Mouse (Mus musculus) heart, embryonic 13.5 days (tissue): ENCODE results near the gene Fgfr2. TPM values are rescaled to one million over a fixed set of nuclear protein-coding genes. Genes with fewer than 3 reads are reported as not detected.
"Not testable (repeated sequence)": the region's sequence is repeated elsewhere in the genome, so short reads cannot be mapped to it uniquely, and the experiment has no call there.

Experiments
- ATAC-seq: fragments of 200-750 bp; cut with Nextera tagmentation; 2 replicates; pipeline ENCODE4 v1.8.0; 2017; ENCODE audit warnings: moderate TSS enrichment; ENCODE audit not compliant: insufficient number of reproducible peaks, low FRiP score, low TSS enrichment; ENCODE audit errors: extremely low read depth
- H3K27ac ChIP-seq: fragments of 300-500 bp; sonication (generic); replicated peaks from 2 replicates; pipeline ENCODE4 v1.5.1; 2015; ENCODE audit warnings: moderate library complexity, mild to moderate bottlenecking, inconsistent platforms
- H3K27me3 ChIP-seq: fragments of 300-500 bp; sonication (generic); replicated peaks from 2 replicates; pipeline ENCODE4 v1.6.1; 2015; ENCODE audit warnings: mild to moderate bottlenecking, inconsistent platforms
- H3K36me3 ChIP-seq: fragments of 300-500 bp; sonication (generic); 2 replicates; pipeline ENCODE4 v1.6.1; 2015; ENCODE audit warnings: mild to moderate bottlenecking, inconsistent platforms
- H3K4me1 ChIP-seq: fragments of 300-500 bp; sonication (generic); 2 replicates; pipeline ENCODE4 v1.6.1; 2015; ENCODE audit warnings: inconsistent platforms
- H3K4me2 ChIP-seq: fragments of 300-500 bp; sonication (generic); 2 replicates; pipeline ENCODE4 v1.6.1; 2015; ENCODE audit warnings: inconsistent platforms, mild to moderate bottlenecking, moderate library complexity
- H3K4me3 ChIP-seq: fragments of 300-500 bp; sonication (generic); 2 replicates; pipeline ENCODE4 v1.5.1; 2015; ENCODE audit warnings: moderate library complexity, mild to moderate bottlenecking, inconsistent platforms
- H3K9ac ChIP-seq: fragments of 300-500 bp; sonication (generic); 2 replicates; pipeline ENCODE4 v1.6.1; 2015; ENCODE audit warnings: inconsistent platforms, mild to moderate bottlenecking, moderate library complexity
- H3K9me3 ChIP-seq: fragments of 300-500 bp; sonication (generic); 2 replicates; pipeline ENCODE4 v1.6.1; 2016; ENCODE audit warnings: inconsistent platforms
- WGBS: fragments of 180-500 bp; shearing (Covaris S2); methylation state at CpG from one replicate; pipeline ENCODE4 v1.1.7; 2015; ENCODE audit warnings: mixed read lengths; 5-methylcytosine and 5-hydroxymethylcytosine counted together
- polyA plus RNA-seq: library from polyadenylated mRNA; unstranded; fragments of >200 nt; fragmentation: Nextera tagmentation; extraction: Ambion mirVana; gene quantifications from 2 replicates; pipeline ENCODE4 v1.2.1, GENCODE M21; 2015

The Fgfr2 gene
- polyA plus RNA-seq, 1 experiment from 2014 or later: 22.5 TPM

- peak overlapping the region; percentile 50 for H3K27ac ChIP-seq
- H3K4me3 ChIP-seq: no peak overlapping the region
- no peaks in the 10 kb centered on the region for H3K36me3 ChIP-seq
- H3K9ac ChIP-seq: no peak overlapping the region
- no peaks in the 10 kb centered on the region for H3K9me3 ChIP-seq
- peaks cover 34% of the 10 kb centered on the region for H3K4me1 ChIP-seq
- H3K27me3 ChIP-seq: no peaks in the 10 kb centered on the region
- WGBS: 28% methylated on average over 5 of the region's 5 CpGs
- H3K4me2 ChIP-seq: no peak overlapping the region
- ATAC-seq: no peak
Measured at GRCm38 (mm10) chr7:130148906-130149305, 2974.2 kb downstream of the Fgfr2 start.

- 80% methylated on average over 7 of the region's 7 CpGs for WGBS
- peak overlapping the region; percentile 70; the same call in 1 of the 2 replicates for H3K27ac ChIP-seq
Measured at GRCm38 (mm10) chr7:130147230-130147629, 2975.9 kb downstream of the Fgfr2 start.

GRCm38 (mm10) chr7:130145211-130145610, 2977.9 kb downstream of the Fgfr2 start:
- H3K4me2 ChIP-seq: no peak overlapping the region
- no peaks in the 10 kb centered on the region for H3K36me3 ChIP-seq
- no peak overlapping the region for H3K9ac ChIP-seq
- WGBS: 84% methylated on average over 4 of the region's 4 CpGs
- no peaks in the 10 kb centered on the region for H3K9me3 ChIP-seq
- H3K4me1 ChIP-seq: peaks cover 63% of the 10 kb centered on the region
- ATAC-seq: no peak
- no peak overlapping the region for H3K27ac ChIP-seq
- no peak overlapping the region for H3K4me3 ChIP-seq
- no peaks in the 10 kb centered on the region for H3K27me3 ChIP-seq

More at GRCm38 (mm10) chr7:130147230-130147629, 2975.9 kb downstream of the Fgfr2 start:
- Histone ChIP-seq H3K9me3 (no peaks in the 10 kb centered on the region), H3K36me3 (no peaks in the 10 kb centered on the region), H3K27me3 (no peaks in the 10 kb centered on the region), H3K9ac (no peak overlapping the region), H3K4me2 (no peak overlapping the region), H3K4me1 (peaks cover 51% of the 10 kb centered on the region), H3K4me3 (no peak overlapping the region)
- ATAC-seq: no peak

- Histone ChIP-seq H3K36me3 (no peaks in the 10 kb centered on the region), H3K4me2 (no peak overlapping the region), H3K9me3 (no peaks in the 10 kb centered on the region), H3K27ac (peak overlapping the region; percentile 84), H3K4me1 (peaks cover 56% of the 10 kb centered on the region), H3K27me3 (no peaks in the 10 kb centered on the region), H3K9ac (no peak overlapping the region; the same call in 1 of the 2 replicates), H3K4me3 (no peak overlapping the region)
- WGBS: 36% methylated on average over 7 of the region's 7 CpGs
- no peak for ATAC-seq
Measured at GRCm38 (mm10) chr7:130143371-130143770, 2979.8 kb downstream of the Fgfr2 start.

GRCm38 (mm10) chr7:130141088-130141873, 2981.9 kb downstream of the Fgfr2 start:
- WGBS: 14% methylated on average over 3 of the region's 3 CpGs
- Histone ChIP-seq H3K4me1 (peaks cover 41% of the 10 kb centered on the region), H3K9me3 (no peaks in the 10 kb centered on the region), H3K4me3 (no peak overlapping the region), H3K27ac (peak overlapping the region; percentile 84), H3K9ac (peak overlapping the region; percentile 28; the same call in 1 of the 2 replicates), H3K27me3 (no peaks in the 10 kb centered on the region), H3K36me3 (no peaks in the 10 kb centered on the region), H3K4me2 (no peak overlapping the region; the same call in 1 of the 2 replicates)
- peak; percentile 62; the same call in 1 of the 2 replicates for ATAC-seq

- no peak overlapping the region for H3K4me2 ChIP-seq
- no peak overlapping the region for H3K4me3 ChIP-seq
- no peak for ATAC-seq
- no peak overlapping the region for H3K9ac ChIP-seq
- H3K9me3 ChIP-seq: no peaks in the 10 kb centered on the region
- H3K4me1 ChIP-seq: peaks cover 10% of the 10 kb centered on the region
- no peaks in the 10 kb centered on the region for H3K36me3 ChIP-seq
- H3K27me3 ChIP-seq: no peaks in the 10 kb centered on the region
- peak overlapping the region; percentile 29; the same call in 1 of the 2 replicates for H3K27ac ChIP-seq
- WGBS: 17% methylated on average over 3 of the region's 3 CpGs
Measured at GRCm38 (mm10) chr7:130134924-130135365, 2988.2 kb downstream of the Fgfr2 start.

GRCm38 (mm10) chr7:130134428-130134827, 2988.7 kb downstream of the Fgfr2 start:
- H3K9ac ChIP-seq, H3K4me2 ChIP-seq, H3K4me3 ChIP-seq, H3K36me3 ChIP-seq, ATAC-seq, H3K27me3 ChIP-seq, H3K9me3 ChIP-seq: not testable (repeated sequence)
- Histone ChIP-seq H3K27ac (peak overlapping the region; percentile 29; the same call in 1 of the 2 replicates), H3K4me1 (peaks cover 11% of the 10 kb centered on the region)

GRCm38 (mm10) chr7:130130226-130130625, 2992.9 kb downstream of the Fgfr2 start:
- peaks cover 14% of the 10 kb centered on the region for H3K4me1 ChIP-seq
- no peak overlapping the region for H3K9ac ChIP-seq
- no peaks in the 10 kb centered on the region for H3K36me3 ChIP-seq
- no peaks in the 10 kb centered on the region for H3K27me3 ChIP-seq
- no peak overlapping the region for H3K4me2 ChIP-seq
- H3K4me3 ChIP-seq: no peak overlapping the region
- H3K9me3 ChIP-seq: no peaks in the 10 kb centered on the region
- no peak overlapping the region for H3K27ac ChIP-seq
- WGBS: 82% methylated on average over 5 of the region's 5 CpGs
- ATAC-seq: no peak

GRCm38 (mm10) chr7:130129359-130129960, 2993.7 kb downstream of the Fgfr2 start:
- no peak overlapping the region for H3K27ac ChIP-seq
- H3K4me1 ChIP-seq: peaks cover 6% of the 10 kb centered on the region
- ATAC-seq: no peak
- WGBS: 35% methylated on average over 16 of the region's 16 CpGs
- peak overlapping the region; percentile 25 for H3K4me2 ChIP-seq
- H3K9ac ChIP-seq: peak overlapping the region; percentile 37; the same call in 1 of the 2 replicates
- H3K4me3 ChIP-seq: no peak overlapping the region
- H3K9me3 ChIP-seq: no peaks in the 10 kb centered on the region
- H3K36me3 ChIP-seq: no peaks in the 10 kb centered on the region
- no peaks in the 10 kb centered on the region for H3K27me3 ChIP-seq

- no peaks in the 10 kb centered on the region for H3K36me3 ChIP-seq
- no peak overlapping the region for H3K4me3 ChIP-seq
- H3K9ac ChIP-seq: no peak overlapping the region
- no peaks in the 10 kb centered on the region for H3K27me3 ChIP-seq
- 39% methylated on average over 2 of the region's 2 CpGs for WGBS
- H3K4me1 ChIP-seq: peaks cover 9% of the 10 kb centered on the region; the same call in 1 of the 2 replicates
- no peak overlapping the region for H3K27ac ChIP-seq
- H3K9me3 ChIP-seq: no peaks in the 10 kb centered on the region
- no peak overlapping the region for H3K4me2 ChIP-seq
- no peak for ATAC-seq
Measured at GRCm38 (mm10) chr7:130121507-130121906, 3001.6 kb downstream of the Fgfr2 start.

- ATAC-seq: no peak
- no peak overlapping the region for H3K9ac ChIP-seq
- H3K4me1 ChIP-seq: peaks cover 14% of the 10 kb centered on the region
- H3K4me2 ChIP-seq: no peak overlapping the region
- no peaks in the 10 kb centered on the region for H3K9me3 ChIP-seq
- no peaks in the 10 kb centered on the region for H3K36me3 ChIP-seq
- H3K27ac ChIP-seq: no peak overlapping the region
- H3K27me3 ChIP-seq: no peaks in the 10 kb centered on the region
- H3K4me3 ChIP-seq: no peak overlapping the region
- WGBS: 42% methylated on average over 6 of the region's 6 CpGs
Measured at GRCm38 (mm10) chr7:130119466-130119865, 3003.7 kb downstream of the Fgfr2 start.
